Mouse (Mus musculus) megakaryocyte, embryonic 14.5 days (primary cell): ENCODE measurements around the gene Vapb.

Source experiments
- FLI1 ChIP-seq: IDR thresholded peaks from 2 replicates; pipeline ENCODE4 v1.6.1; 2012; ENCODE audit warnings: low read length, inconsistent platforms, mixed read lengths
- GATA1 ChIP-seq: IDR thresholded peaks from 3 replicates; pipeline ENCODE4 v1.6.1; 2012; ENCODE audit warnings: mixed read lengths, low read length, inconsistent platforms, borderline replicate concordance

DNA sequence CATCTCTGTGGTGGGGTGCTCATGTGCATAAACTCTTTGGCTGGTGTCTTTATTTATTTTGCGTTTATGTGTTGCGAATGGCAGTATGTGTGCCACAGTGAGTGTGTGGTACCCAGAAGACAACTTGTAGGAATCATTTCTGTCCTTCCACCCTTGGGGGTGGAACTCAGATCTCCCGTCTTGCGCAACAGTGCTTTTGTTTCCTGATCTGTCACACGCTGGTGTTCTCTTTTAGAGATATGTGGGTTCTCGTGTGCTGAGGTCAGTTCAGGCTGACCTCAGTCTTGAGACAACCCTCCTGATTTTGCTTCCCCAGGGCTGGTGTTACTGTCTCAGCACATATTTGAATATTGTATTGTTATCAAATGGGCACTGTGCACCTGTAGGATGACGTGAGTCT is 1.8 kb downstream of the Vapb start:
- TF ChIP-seq GATA1 (no peak), FLI1 (no peak)
